Mouse (Mus musculus) gastrocnemius, postnatal 25 days (tissue): ENCODE data around the gene Wbp2. TPM values are rescaled to one million over a fixed set of nuclear protein-coding genes. Genes with fewer than 3 reads are reported as not detected.
"Not testable (repeated sequence)": the region's sequence is repeated elsewhere in the genome, so short reads cannot be mapped to it uniquely, and the experiment has no call there.

ENCODE experiments used
- DNase-seq: peaks from one replicate; pipeline ENCODE4 v3.0.0; 2022
- long read RNA-seq, 2 experiments: library from polyadenylated mRNA; stranded (forward); transcript quantifications; one replicate each; pipeline ENCODE4 v2.0.0; 2021
- total RNA-seq, 2 experiments: library from RNA; stranded (reverse); gene quantifications; 1 replicate in 1 of 2; 2 replicates in 1 of 2; pipeline ENCODE4 v1.2.3; 2021

Gene Wbp2
- 10 to 100 TPM; 58.1 to 64.4 TPM for total RNA-seq
- long read RNA-seq, experiment 1, transcript Wbp2-201 (8 exons, 1,826 nt): major isoform, 41 of 68 reads
- long read RNA-seq, experiment 1, partial matches to known transcripts: 2 of 68 reads
- long read RNA-seq, experiment 1, other reads (novel, unspliced or antisense): 22 of 68 reads
- long read RNA-seq, experiment 2, transcript Wbp2-201 (8 exons, 1,826 nt): major isoform, 61 of 85 reads
- long read RNA-seq, experiment 2, partial matches to known transcripts: 3 of 85 reads
- long read RNA-seq, experiment 2, other reads (novel, unspliced or antisense): 18 of 85 reads

DNA sequence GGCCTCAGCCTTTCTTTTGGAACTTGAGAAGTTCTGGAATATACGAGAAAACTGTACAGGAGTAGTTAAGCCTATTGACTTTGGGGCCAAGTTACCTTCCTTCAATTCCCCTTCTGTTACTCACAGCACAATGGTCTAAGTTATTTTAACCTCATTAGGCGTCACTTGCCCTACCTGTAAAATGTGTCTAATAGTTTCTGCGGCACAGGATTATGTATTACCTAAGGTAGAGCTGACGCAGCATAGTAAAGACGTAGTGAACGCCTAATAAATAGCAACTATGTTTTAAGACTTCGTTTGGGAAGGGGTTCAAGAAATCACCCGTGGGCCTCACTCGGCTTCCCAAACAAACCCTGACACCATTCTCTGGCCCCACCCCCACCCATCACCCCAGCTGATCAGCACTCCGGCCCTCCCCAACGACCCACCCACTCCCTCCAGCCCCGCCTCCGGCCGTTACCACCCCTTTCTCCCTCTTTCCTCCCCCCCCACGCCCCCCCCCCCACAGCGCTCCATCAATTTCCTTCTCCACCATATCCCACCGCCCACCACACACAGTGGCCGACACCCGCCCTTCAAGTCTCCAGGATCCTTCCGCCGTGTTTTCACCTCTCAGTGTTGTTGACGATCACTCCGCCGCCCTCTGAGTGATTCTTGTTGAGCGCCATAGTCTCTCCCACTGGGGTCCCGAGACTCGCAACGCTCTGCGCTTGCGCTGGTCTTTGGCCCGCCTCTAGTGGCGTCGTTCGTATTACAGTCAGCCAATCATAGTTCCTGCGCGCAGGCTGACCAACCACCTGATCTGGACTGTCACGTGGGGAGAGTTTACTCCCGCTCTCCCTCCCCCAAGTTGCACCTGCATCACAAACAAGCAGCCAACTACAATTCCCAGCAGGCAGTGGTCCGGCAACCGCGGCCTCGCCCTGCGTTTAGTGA lies at the start of gene Wbp2:
Wbp2 (minus strand) TSS at position 738 of the 936 bp plus-strand sequence.
- DNase-seq: peak; percentile 98

DNA sequence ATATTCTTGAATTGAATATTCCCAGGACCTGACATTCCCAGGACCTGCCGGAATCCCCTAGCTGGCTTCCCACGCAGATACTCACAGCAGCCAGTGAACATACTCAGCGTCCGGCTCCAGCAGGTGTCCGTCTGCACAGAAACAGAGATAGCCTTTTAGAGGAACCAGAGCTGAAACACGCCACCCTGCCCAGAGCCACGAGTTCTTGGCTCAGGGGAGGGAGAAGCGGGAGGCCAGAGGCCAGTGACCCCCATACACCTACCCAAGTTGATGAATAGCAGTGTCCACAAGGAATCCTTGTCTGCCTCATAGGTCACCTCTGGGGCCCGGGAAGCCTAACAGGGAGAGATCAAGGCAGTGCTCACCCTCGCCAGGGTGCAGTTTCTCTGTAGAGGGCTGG lies 47.4 kb upstream of the Wbp2 start:
- no peak for DNase-seq

DNA sequence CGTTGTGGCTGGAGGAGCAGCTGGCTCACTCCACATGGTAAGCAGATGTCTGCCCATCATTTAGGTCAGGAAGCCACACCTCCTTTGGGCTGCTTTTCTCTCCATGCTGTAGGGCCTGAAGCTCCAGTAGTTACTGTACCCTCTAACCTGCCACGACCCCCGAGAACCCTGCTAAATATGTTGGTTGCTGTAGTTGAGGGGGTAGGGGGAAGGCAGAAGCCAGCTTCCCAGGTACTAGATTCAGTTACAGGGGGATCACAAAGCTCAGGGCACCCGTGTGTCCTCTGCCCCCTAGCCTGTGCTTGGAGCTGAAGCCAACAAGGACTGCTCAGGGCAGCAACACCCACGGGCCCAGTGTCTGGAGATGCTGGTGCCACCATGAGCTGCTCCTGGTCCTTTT lies 46.7 kb upstream of the Wbp2 start:
- no peak for DNase-seq

DNA sequence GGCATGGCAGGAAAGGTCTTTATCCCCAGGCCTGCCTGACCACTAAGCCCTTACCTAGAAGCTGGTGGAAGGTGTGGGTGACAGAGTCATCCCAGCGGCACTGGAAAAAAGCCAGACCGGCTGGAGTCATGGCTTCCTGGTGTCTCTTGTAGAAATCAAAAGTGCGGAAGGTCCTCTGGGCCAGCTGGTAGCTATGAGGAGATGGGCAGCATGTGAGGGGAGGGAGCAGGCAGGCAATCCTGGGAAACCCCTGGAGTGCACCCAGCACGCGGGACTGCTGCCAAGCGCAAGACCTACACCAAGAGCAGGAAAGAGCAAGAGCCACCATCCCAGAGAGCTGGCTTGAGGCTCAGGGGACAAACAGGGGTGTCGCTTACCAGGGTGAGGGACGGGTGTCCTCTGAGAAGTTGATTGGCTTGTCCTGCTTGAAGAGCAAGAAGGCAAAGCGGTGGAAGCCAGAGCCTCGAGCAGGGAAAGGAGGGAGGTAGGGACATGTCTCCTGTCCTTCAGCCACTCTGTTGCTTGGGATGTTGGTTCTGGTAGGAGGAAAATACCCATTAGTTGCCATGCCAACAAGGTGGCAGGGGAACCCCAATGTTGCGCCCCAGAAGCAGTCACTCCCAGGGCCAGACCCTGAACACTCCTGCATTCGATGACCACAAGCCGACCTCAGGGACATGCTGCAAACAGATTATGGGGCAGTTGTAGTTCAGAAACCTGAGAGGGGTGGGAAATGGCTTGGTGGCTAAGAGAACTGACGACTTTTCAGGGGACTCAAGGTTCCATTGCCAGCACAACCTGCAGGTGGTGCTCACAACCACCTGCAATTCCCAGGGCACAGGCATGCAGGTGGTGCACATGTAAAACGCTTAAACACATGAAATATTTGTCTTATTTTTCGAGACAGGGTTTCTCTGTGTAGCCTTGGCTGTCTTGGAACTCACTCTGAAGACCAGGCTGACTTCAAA lies 45.9 kb upstream of the Wbp2 start:
- DNase-seq: no peak

DNA sequence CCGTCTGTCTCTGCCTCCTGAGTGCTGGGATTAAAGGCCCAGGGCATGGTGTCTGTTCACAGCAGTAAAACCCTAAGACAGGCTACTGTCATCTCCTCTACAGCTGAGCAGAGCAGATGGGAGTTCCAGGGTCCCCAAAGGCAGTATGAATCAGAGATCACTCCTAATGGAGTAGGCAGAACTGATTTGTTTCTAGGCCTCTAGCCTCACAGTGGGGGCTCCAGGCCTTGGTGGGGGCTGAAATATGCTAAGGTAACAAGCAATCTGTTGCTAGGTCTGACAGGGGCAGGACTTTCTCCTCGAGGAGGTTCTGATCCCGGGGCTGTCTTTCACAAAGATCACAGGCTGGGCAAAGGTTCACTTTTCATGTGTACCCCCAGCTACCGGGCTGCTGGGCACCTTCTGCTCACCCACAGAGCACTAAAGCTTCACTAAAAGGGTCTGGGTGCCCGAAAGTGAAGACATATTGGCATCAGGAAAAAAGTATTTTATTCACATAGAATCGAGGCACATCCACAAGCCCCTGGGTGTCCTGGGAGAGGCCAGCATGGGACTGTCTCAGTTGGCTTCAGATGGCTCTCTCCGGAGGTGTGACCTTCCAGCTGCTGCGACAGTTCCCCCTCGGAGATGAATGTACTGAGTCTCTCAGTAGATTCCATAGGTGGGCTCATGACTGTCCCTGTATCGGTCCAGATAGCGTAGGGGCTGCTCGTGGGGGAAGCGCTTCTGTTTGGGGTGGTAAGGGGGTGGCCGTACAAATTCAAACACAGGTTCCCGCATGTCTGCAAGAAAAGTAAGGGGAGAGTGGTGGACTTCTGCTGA lies 44.8 kb upstream of the Wbp2 start:
- DNase-seq: no peak

DNA sequence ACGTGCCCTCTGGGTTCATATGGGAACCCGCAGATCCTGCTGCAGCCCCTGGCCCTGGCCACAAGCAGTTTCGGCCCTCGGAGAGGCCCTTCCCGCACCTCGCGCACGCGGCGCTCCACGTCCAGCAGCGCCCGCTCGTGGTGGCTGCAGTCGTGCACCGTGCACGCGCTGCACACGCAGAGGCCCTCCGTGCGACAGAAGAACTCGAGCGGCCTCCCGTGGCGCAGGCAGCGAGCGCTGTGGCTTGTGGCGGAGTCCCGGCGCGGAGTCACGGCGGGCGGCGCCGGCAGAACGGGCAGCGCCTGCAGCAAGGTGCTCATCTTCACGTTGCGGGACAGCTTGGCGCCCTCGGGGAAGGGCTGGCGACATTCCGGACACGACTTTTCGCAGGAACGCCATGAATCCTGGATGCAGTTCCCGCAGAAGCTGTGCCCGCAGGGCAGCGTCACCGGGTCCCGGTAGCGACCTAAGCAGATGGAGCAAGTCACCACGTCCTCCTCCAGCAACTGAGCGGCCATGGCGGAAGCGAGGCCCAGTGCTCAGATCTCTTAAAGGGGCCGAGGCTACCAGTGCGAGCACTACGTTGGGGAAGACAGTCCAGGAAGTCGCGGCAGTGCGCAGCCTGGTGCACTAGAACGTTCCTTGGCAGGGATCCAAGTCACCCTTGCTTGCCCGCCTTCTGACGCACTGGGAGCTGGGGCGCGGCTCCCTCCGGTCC lies 43.9 kb upstream of the Wbp2 start, which contains the start of gene Trim65:
Trim65 (minus strand) TSS at position 641 of the 718 bp plus-strand sequence.
- peak; percentile 88 for DNase-seq

DNA sequence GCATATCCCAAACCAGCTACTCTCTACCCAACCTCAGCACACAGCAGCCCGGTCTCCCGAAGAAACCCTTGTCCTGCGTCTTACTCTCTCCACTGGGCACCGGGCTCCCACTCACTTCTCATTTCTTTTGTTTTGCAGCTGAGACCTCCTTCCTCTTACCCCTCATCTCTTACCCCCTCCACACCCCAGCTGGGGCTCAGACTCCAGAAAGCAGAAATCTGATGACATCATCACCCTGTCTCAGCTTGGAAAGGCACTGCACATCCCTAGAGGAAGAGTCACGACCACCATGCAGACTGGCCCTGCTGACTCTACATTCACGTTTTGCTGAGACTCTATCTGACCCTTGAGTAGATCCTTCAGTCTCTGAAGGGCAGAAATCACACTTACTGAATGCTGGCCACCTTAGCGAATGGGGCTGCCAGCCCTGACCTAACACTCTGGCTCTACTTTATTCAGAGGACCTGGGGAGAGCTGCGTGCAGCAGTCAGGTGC lies 43.2 kb upstream of the Wbp2 start:
- DNase-seq: no peak

DNA sequence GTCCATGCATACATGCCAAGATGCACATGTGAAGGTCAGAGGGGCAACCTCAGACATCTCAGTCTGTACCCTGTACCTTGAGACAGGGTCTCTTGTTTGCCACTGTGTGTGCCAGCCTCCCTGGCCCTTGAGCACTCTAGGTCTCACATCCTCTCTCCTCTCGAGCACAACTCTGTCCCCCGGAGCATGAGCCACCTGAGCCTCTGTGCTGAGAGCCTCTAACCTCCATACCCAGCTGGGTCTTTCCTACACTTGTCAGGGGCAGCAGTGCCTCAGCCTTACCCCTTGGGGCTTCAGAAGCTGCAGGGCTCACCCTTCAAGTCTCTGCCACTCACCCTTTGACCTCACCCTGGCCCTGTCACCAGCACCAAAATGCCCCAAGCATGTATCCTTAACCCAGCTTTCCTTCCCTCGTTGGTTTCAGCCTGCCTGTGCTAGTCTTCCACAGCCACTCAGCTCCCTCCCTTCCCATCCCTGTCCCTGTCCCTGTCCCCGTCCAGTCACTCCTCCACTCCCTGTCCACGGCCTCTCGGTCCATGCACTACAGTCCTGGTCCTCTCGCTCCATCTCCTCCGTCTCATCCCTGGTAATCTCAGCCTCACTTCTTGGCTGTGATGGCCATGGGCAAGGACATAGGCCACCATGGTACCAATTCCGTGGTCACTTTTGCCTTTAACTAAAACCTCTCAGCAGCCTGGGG lies 42.4 kb upstream of the Wbp2 start:
- DNase-seq: no peak

DNA sequence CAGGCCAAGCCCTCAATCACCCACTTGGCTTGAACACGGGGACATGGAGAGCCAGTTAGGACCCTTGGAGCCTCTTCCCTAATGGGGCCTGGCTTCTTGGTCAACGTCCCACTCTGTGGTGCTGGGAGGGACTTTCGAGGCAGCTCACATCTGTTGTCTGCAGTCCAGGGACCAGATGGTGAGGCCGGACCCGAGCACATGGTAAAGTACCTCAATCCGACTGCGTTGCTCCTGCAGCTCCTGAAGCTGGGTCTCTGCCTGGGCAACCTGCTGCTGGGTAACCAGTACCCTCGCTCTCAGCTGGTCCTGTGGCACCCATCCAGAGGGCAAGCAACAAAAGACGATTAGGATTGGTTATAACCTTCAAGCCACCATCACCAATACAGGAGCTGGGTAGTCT lies 41.2 kb upstream of the Wbp2 start:
- DNase-seq: no peak

DNA sequence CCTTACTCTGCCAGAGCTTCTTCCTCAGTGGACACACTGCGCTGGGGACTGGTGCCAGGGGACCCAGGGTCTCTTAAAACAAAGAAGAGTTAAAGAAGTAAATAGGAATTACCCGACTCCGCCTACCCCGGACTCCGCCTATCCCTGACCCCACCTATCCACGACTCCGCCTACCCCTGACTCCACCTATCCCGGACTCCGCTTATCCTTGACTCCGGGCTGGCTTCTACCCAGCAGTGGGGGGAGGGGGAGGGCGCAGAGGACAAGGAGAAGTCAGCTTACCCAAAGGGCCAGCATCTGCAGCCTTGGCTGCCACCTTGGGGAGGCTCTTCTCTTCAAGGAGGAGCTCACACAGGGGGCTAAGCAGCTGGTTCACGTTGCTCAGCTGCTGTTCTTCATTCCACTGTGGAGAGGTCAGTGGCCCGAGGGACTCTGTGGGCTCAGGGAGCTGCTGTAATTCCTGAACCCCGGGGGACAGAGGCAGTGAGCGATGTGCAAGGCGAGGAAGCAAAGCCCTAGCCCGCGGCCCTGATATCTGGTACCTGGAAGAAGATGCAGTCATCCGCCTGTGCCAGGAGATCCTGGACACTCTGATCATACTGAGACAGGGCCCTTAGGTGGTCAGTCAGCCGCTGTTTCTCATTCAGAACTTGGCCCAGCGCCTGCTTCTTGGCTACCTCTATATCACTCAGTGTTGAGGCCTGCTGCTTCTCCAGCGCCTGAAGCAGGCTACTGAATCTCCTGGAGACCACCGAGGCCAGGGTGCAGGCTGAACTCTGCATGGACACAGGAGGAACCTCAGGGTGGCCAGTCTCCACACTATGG lies 40.6 kb upstream of the Wbp2 start, which contains the start of gene Trim47:
Trim47 (minus strand) TSS at position 55 of the 825 bp plus-strand sequence.
- DNase-seq: peak; percentile 69

DNA sequence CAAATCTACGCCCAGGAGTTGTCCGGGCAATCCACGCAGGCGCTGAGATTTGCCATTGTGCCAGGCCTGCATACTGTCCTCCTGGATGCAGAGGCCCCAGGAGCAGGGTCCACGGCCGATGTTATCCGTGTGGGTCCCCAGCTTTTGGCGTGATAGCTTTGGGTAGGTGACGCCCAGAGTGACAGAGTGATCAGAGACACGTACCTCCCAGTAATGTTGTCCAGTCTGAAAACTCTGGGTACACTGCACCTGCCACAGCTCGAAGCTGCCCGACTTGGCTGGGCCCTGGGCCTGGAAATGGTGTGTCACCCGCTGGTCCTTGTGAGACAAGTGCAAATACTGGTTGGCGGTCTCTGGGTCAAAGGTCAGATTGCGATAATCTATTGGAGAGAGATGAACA lies 39.5 kb upstream of the Wbp2 start:
- DNase-seq: no peak

DNA sequence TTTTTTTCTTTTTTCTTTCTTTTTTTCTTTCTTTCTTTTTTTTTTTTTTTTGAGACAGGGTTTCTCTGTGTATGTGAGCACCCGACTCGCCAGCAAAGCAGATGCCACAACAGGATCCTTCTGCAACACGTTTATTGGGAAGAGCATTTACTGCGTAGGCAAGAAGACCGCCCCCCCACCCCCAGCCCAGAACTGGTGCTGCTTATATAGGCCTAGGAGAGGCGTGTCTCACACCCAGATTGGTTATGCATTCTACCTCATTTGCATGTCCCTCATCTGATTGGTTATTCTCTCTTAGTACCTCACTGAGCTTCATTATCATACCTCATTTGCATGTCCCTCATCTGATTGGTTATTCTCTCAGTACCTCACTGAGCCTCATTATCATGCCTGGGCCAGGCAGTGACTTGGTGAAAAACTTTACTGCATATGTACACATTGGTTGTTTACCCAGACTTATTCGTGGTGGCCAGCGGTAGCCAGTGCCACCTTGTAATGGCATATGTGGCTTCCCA lies 35.0 kb upstream of the Wbp2 start:
- not testable (repeated sequence) for DNase-seq

DNA sequence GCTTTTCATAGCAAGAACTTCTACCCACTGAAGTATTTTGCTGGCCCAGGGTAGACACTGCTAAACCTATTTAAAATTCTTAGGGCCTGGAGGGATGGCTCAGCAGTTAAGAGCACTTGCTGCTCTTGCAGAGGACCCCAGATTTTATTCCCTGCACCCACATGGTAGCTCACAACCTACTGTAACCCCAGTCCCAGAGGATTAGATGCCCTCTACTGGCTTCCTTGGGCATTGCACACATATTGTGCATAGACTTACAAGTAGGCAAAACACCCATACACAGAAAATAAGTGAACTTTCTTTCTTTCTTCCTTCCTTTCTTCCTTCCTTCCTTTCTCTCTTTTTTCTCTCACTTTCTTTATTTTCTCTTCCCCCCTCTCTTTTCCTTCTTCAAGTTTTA lies 31.0 kb upstream of the Wbp2 start:
- no peak for DNase-seq

DNA sequence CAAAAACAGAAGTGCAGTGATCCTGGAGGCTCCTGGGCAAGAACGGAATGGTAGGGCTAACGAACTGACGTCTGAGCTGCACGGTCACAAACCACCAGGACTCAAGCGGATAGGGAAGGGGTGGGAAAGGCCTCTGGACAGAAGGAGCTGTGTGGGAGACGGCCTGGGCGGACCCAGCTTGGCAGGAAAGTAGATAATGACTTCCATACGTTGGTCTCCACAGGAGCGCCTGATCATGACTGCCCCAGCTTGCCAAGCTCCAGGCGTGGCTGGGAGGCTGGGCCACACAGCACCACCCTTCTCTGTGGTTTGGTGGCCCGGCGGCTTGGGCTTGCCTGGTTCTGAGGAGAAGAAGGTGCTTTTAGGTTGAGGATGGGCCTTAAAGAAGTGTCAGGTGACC lies 30.4 kb upstream of the Wbp2 start:
- peak; percentile 65 for DNase-seq

DNA sequence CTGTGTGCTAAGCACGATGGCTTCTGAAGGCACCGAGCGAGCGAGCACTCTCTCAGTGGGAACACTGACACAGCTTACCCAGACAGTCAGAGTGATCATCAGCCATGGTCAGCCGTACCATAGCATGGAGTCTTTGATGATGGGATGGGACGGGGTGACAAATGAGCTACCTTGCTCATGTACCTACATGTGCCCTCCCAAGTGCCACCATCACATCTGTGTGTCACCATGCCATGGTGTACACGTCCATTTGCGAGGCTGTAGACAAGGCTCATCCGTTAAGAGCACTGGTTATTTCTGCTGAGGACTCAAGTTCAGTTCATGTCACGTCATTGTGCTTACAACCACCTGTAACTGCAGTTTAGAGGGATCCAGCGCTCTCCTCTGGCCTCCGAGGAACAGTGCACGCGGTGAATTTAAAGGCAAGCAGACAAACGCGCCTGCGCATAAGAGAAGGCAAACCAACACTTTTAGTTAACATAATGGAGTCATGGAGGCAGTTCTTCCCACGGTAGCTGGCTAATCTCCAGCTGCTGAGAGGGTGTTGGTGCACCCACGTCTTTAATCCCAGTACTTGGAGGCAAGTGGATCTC lies 24.9 kb upstream of the Wbp2 start:
- DNase-seq: no peak

DNA sequence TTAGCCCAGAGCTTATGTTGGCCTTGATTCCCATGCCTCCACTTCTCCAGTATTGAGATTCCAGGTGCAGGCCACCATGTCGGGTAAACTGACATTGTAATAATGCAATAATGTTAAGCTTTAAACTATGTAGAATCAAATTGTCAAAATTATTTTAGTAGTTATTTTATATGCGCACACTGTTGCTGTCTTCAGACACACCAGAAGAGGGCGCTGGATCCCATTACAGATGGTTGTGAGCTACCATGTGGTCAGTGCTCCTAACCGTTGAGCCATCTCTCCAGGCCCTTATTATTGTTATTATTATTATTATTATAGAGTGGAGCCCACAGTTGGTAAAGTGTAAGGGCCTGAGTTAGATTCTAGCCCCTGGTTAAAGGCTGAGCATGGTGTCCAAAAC lies 24.3 kb upstream of the Wbp2 start:
- DNase-seq: no peak

DNA sequence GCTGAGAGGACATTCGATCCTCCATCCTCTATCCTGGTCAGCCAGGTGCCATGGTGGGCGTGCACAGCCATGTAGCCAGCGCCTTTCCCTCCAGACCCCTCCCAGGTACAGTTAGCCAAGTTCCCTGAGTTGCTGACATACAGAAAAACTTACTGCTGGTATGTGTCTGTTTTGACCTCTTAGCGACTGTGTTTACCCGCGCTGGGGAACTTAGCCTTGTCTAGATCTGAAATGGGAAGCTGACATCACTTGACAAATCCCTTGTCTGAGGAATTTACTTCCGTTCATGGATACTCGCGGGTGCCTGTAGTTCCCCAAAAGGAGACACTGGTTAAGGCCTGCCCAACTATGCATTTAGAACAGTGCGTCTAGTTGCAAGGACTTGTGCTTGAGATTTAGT lies 23.7 kb upstream of the Wbp2 start:
- no peak for DNase-seq

DNA sequence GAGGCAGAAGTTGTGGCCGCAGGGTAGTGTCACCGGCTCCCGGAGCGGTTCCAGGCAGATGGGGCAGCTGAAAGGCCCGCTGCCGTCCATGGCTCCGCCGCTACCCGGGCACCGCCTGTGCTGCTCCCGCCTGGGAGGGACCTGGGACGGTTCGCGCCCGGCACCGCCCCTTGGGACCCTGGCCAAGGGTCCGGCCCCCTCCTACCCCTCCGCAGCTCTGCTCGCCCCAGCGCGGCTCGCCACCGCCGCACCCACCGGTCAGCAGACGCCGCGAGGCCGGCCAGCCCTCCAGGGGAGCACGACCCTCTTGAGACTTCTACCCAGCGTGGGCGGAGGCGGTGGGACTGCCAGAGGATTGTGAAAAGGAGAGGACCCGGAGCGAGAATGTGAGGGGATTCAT lies 23.3 kb upstream of the Wbp2 start:
- DNase-seq: peak; percentile 90
